Mouse (Mus musculus) testis, adult 2 months (tissue): ENCODE measurements at regions not wholly inside any gene's neighbourhood (a gene's known extent, or its start where the extent isn't known, plus 50 kb on each side); places are given as distances from the start of the nearest gene placed in this dataset.

ENCODE experiments used
- H3K27ac ChIP-seq: fragments of 200-500 bp; 2 replicates; pipeline ENCODE4 v1.5.1; 2012; ENCODE audit warnings: low read depth, low read length; ENCODE audit not compliant: control insufficient read depth, insufficient read depth
- H3K27me3 ChIP-seq: fragments of 200-500 bp; 2 replicates; pipeline ENCODE4 v1.6.1; 2012; ENCODE audit warnings: mild to moderate bottlenecking, low read length, moderate library complexity; ENCODE audit not compliant: control insufficient read depth, insufficient read depth
- H3K36me3 ChIP-seq: fragments of 200-500 bp; 2 replicates; pipeline ENCODE4 v1.6.1; 2012; ENCODE audit warnings: mild to moderate bottlenecking, low read length; ENCODE audit not compliant: control insufficient read depth, insufficient read depth
- H3K4me1 ChIP-seq: fragments of 200-500 bp; 2 replicates; pipeline ENCODE4 v1.6.1; 2012; ENCODE audit warnings: low read length; ENCODE audit not compliant: control insufficient read depth, insufficient read depth
- H3K4me3 ChIP-seq: fragments of 200-500 bp; 2 replicates; pipeline ENCODE4 v1.5.1; 2012; ENCODE audit warnings: low read depth, mild to moderate bottlenecking, low read length, moderate library complexity, mixed read lengths; ENCODE audit not compliant: control insufficient read depth
- CTCF ChIP-seq: fragments of 200-500 bp; IDR thresholded peaks from 2 replicates; pipeline ENCODE4 v1.5.1; 2012; ENCODE audit warnings: low read depth, mild to moderate bottlenecking, inconsistent platforms, low read length, moderate library complexity; ENCODE audit not compliant: control insufficient read depth, insufficient read depth, insufficient replicate concordance
- POLR2A ChIP-seq: fragments of 200-500 bp; IDR thresholded peaks from 2 replicates; pipeline ENCODE4 v1.6.1; 2012; ENCODE audit warnings: low read depth, mild to moderate bottlenecking, inconsistent platforms, low read length, moderate library complexity; ENCODE audit not compliant: control insufficient read depth

DNA sequence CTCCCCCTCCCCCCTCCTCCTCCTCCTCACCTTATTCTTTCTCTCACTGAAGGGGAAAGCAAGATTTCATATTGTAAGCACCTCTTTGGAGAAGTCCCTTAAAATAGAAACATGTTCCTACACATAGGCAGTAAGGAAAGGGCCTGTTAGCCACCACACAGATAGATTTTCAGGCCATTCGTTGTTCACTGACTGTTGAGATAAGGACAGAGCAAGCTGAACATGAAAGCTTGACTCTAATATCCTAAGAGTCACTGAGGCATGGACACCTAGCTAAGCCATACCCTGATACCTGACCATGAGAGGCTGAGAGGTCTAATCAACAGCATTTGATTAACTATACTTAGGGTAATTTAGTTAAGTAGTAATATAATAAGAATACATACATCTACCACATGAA lies 609.7 kb downstream of the Kcnj2 start:
- H3K4me1 ChIP-seq, result no peaks in the 10 kb centered on the region
- no peaks in the 10 kb centered on the region for H3K27me3 ChIP-seq
- no peak overlapping the region for H3K4me3 ChIP-seq
- H3K36me3 ChIP-seq, result no peaks in the 10 kb centered on the region
- TF ChIP-seq POLR2A (no peak), CTCF (no peak)
- H3K27ac ChIP-seq, result no peak overlapping the region

DNA sequence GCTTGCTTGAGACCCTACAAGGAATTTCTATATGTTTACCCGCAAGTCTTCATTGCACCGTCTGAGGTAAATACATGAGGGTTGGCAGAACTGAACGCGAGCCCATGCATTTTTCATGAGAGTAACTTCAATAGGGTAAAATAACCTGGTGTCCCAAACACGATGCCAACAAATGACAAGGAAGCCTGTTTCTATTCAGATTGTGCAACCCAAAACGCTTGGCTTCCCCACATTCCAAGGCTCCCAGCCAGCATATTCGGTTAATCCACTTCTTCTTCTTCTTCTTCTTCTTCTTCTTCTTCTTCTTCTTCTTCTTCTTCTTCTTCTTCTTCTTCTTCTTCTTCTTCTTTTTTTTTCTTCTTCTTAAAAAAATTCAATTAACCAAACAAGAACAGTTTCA lies 616.4 kb downstream of the Kcnj2 start:
- H3K4me3 ChIP-seq, result no peak overlapping the region
- H3K36me3 ChIP-seq, result no peaks in the 10 kb centered on the region
- TF ChIP-seq CTCF, result no peak
- no peak for TF ChIP-seq POLR2A
- no peaks in the 10 kb centered on the region for H3K27me3 ChIP-seq
- H3K27ac ChIP-seq, result no peak overlapping the region
- H3K4me1 ChIP-seq, result no peaks in the 10 kb centered on the region

DNA sequence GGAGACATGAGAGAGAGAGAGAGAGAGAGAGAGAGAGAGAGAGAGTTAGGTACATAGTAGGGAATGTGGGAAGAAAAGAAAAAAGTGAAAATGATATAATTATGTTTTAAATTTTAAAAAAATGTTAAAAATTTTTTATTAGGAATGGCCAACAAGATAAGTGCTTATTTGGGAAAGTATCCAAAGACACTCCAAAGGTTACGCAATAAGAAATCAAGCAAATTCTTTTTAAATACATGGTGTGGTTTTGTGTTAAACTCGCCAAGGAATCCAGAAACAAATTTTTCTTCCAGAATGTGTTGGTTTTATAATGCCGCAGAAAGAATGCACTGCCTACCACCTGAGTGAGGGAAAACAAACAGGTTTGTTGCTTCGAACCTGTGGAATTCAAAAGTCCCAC lies 617.9 kb downstream of the Kcnj2 start:
- Histone ChIP-seq H3K4me1 (no peaks in the 10 kb centered on the region), H3K27ac (no peak overlapping the region), H3K36me3 (no peaks in the 10 kb centered on the region), H3K27me3 (no peaks in the 10 kb centered on the region), H3K4me3 (no peak overlapping the region)
- TF ChIP-seq CTCF (no peak), POLR2A (no peak)

GRCm38 (mm10) chr11:111687769-111688168 lies 621.8 kb downstream of the Kcnj2 start:
- Histone ChIP-seq H3K36me3 (no peaks in the 10 kb centered on the region), H3K4me1 (no peaks in the 10 kb centered on the region), H3K27ac (no peak overlapping the region), H3K27me3 (no peaks in the 10 kb centered on the region), H3K4me3 (no peak overlapping the region)
- TF ChIP-seq CTCF (no peak), POLR2A (no peak)

DNA sequence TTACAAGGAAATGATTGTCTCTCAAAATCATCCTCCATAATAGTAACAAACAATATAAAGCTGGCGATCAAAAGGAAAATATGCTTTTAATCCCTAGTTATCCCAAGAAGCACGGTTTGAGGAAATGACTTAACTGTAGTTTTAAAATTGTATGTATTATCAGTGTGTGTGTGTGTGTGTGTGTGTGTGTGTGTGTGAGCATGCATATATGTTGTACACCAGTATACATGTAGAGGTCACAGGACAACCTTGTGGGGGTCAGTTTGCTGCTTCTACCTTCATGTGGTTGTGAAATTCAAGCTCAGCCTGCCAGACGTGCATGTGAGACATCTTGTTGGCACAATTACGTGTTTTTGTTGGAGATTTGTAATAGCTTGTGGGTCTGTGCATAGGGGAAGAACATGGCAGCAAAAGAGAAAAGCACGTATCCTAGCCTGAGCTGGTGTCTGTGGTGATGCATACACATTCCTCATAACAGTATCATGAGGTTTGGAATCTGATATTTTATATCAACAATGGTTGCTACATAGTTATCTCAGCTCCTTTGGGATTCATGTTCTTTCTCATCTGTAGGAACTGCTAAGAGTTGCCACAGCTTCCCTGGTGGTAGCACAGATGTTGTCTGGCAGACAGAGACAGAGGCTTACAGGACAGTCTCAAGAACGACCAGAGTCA lies 622.4 kb downstream of the Kcnj2 start:
- no peaks in the 10 kb centered on the region for H3K36me3 ChIP-seq
- no peaks in the 10 kb centered on the region for H3K4me1 ChIP-seq
- H3K27me3 ChIP-seq, result no peaks in the 10 kb centered on the region
- H3K4me3 ChIP-seq, result no peak overlapping the region
- TF ChIP-seq CTCF (no peak), POLR2A (no peak)
- no peak overlapping the region for H3K27ac ChIP-seq

GRCm38 (mm10) chr11:111689899-111690298 lies 623.9 kb downstream of the Kcnj2 start:
- TF ChIP-seq POLR2A (no peak), CTCF (no peak)
- no peaks in the 10 kb centered on the region for H3K4me1 ChIP-seq
- no peak overlapping the region for H3K27ac ChIP-seq
- no peaks in the 10 kb centered on the region for H3K36me3 ChIP-seq
- H3K4me3 ChIP-seq, result no peak overlapping the region
- H3K27me3 ChIP-seq, result no peaks in the 10 kb centered on the region

DNA sequence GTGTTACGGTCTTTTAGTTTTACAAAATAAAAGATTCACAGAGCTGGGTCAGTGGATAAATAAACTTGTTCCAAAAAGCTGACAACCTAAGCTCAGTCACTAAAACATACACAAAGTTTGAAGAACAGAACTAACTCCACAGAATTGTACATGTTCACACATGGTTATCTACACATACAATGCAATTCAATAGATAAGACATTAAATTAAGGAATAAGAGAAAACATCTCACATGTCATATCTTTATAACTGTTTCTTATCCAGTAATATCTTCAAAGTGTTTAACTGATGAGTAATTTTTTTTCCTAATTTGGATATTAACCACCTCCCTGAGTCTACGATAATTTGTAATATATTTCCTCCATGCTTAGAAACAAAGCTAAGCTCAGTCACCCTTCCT lies 625.5 kb downstream of the Kcnj2 start:
- Histone ChIP-seq H3K27me3 (no peaks in the 10 kb centered on the region), H3K4me3 (no peak overlapping the region), H3K27ac (no peak overlapping the region), H3K4me1 (no peaks in the 10 kb centered on the region), H3K36me3 (no peaks in the 10 kb centered on the region)
- TF ChIP-seq CTCF, result no peak
- TF ChIP-seq POLR2A, result no peak
